Mouse (Mus musculus) hindbrain, embryonic 16.5 days (tissue): ENCODE measurements at regions not wholly inside any gene's neighbourhood (a gene's known extent, or its start where the extent isn't known, plus 50 kb on each side); places are given as distances from the start of the nearest gene placed in this dataset.
"Not testable (repeated sequence)": the region's sequence is repeated elsewhere in the genome, so short reads cannot be mapped to it uniquely, and the experiment has no call there.

Experiments used
- ATAC-seq: fragments of 200-750 bp; cut with Nextera tagmentation; 2 replicates; pipeline ENCODE4 v1.8.0; 2017; ENCODE audit warnings: moderate TSS enrichment, moderate library complexity
- H3K27ac ChIP-seq: fragments of 300-500 bp; sonication (generic); 2 replicates; pipeline ENCODE4 v1.5.1; 2014; ENCODE audit warnings: low read depth, mild to moderate bottlenecking, control low read depth, low read length, moderate library complexity
- H3K27me3 ChIP-seq: fragments of 300-500 bp; sonication (generic); replicated peaks from 2 replicates; pipeline ENCODE4 v1.6.1; 2014; ENCODE audit warnings: low read length; ENCODE audit not compliant: control insufficient read depth, insufficient read depth
- H3K36me3 ChIP-seq: fragments of 300-500 bp; sonication (generic); 2 replicates; pipeline ENCODE4 v1.6.1; 2014; ENCODE audit warnings: mild to moderate bottlenecking, low read length, moderate library complexity, mixed read lengths; ENCODE audit not compliant: control insufficient read depth, insufficient read depth
- H3K4me1 ChIP-seq: fragments of 300-500 bp; sonication (generic); 2 replicates; pipeline ENCODE4 v1.6.1; 2014; ENCODE audit warnings: low read depth, low read length; ENCODE audit not compliant: control insufficient read depth, insufficient read depth
- H3K4me2 ChIP-seq: fragments of 300-500 bp; sonication (generic); 2 replicates; pipeline ENCODE4 v1.6.1; 2014; ENCODE audit warnings: mild to moderate bottlenecking, low read length, control low read depth, moderate library complexity
- H3K4me3 ChIP-seq: fragments of 300-500 bp; sonication (generic); 2 replicates; pipeline ENCODE4 v1.5.1; 2014; ENCODE audit warnings: mild to moderate bottlenecking, low read length, control low read depth, moderate library complexity
- H3K9ac ChIP-seq: fragments of 300-500 bp; sonication (generic); 2 replicates; pipeline ENCODE4 v1.6.1; 2014; ENCODE audit warnings: low read depth, mild to moderate bottlenecking, control low read depth, low read length, moderate library complexity
- H3K9me3 ChIP-seq: fragments of 300-500 bp; sonication (generic); 2 replicates; pipeline ENCODE4 v1.6.1; 2014; ENCODE audit warnings: mild to moderate bottlenecking, low read length, moderate library complexity; ENCODE audit not compliant: control insufficient read depth
- WGBS: fragments of 180-500 bp; shearing (Covaris S2); extraction: QIAGEN DNeasy Blood & Tissue Kit; methylation state at CpG from one replicate; pipeline ENCODE4 v1.1.7; 2014; 5-methylcytosine and 5-hydroxymethylcytosine counted together

DNA sequence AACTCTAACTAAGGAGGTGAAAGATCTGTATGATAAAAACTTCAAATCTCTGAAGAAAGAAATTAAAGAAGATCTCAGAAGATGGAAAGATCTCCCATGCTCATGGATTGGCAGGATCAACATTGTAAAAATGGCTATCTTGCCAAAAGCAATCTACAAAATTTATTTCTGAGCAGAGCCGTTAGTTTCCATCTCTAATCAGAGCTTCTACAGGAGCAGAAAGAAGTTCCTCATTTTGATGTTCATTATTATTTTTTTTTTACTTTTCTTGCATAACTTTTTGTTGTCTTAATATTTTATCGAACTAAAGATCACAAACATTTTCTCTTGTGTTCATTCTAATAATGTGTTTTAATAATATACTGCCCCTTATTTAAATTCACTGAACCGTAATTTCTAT lies 1825.6 kb upstream of the Nudt12 start:
- WGBS = 94% methylated on average over 3 of the region's 3 CpGs
- H3K36me3 ChIP-seq, H3K27me3 ChIP-seq: not testable (repeated sequence)

DNA sequence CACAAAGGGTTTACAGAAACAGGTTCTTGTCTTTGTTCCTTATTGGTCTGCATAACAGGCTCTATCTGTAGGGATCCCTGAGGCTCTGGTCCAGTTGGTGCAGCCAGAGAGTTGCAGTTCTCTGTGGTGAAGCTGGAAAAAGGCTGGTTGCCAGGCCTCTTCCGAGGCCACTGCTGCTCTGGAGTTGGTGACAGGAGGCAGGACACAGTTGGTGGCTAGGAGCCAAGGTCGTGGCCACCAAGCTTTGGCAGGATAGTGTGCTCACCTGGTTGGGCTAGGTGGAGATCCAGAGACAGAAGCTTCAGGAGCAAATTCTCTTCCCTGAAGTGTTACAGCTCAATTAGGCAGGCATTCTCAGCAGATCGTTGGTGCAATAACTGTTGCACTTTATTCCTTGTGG lies 1819.4 kb upstream of the Nudt12 start:
- no peaks in the 10 kb centered on the region for H3K9me3 ChIP-seq
- no peak overlapping the region for H3K4me3 ChIP-seq
- H3K36me3 ChIP-seq = no peaks in the 10 kb centered on the region
- no peak overlapping the region for H3K9ac ChIP-seq
- no peak overlapping the region for H3K4me2 ChIP-seq
- no peaks in the 10 kb centered on the region for H3K27me3 ChIP-seq
- ATAC-seq = no peak
- no peak overlapping the region for H3K27ac ChIP-seq
- WGBS = 69% methylated on average over 3 of the region's 3 CpGs
- H3K4me1 ChIP-seq = no peaks in the 10 kb centered on the region

More for the DNA sequence above, 1825.6 kb upstream of the Nudt12 start:
- not testable (repeated sequence) for ATAC-seq, H3K9me3 ChIP-seq, H3K4me2 ChIP-seq, H3K4me1 ChIP-seq, H3K27ac ChIP-seq, H3K9ac ChIP-seq, H3K4me3 ChIP-seq

DNA sequence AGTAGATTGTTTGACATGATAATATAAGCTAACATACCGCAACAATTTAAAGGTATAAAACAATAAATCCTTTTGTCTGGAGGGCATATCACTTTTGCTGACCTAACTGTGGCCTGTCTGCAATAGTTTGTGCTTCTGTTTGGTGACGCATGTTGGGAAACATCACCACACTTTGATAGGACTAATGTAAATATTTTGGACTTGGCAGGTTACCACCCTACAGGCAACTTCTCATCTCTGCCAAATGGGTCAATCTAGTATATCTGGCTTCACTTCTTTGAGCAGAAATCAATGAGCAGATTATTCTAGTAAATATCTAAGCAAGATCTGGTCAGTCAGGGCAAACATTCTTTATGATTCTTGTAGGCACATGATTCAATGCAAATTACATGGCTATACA lies 1817.3 kb upstream of the Nudt12 start:
- H3K9ac ChIP-seq = no peak overlapping the region
- no peak overlapping the region for H3K27ac ChIP-seq
- H3K9me3 ChIP-seq = no peaks in the 10 kb centered on the region
- H3K4me3 ChIP-seq = no peak overlapping the region
- no peaks in the 10 kb centered on the region for H3K4me1 ChIP-seq
- no peak overlapping the region for H3K4me2 ChIP-seq
- 97% methylated on average over 2 of the region's 2 CpGs for WGBS
- no peaks in the 10 kb centered on the region for H3K36me3 ChIP-seq
- ATAC-seq = no peak
- no peaks in the 10 kb centered on the region for H3K27me3 ChIP-seq

DNA sequence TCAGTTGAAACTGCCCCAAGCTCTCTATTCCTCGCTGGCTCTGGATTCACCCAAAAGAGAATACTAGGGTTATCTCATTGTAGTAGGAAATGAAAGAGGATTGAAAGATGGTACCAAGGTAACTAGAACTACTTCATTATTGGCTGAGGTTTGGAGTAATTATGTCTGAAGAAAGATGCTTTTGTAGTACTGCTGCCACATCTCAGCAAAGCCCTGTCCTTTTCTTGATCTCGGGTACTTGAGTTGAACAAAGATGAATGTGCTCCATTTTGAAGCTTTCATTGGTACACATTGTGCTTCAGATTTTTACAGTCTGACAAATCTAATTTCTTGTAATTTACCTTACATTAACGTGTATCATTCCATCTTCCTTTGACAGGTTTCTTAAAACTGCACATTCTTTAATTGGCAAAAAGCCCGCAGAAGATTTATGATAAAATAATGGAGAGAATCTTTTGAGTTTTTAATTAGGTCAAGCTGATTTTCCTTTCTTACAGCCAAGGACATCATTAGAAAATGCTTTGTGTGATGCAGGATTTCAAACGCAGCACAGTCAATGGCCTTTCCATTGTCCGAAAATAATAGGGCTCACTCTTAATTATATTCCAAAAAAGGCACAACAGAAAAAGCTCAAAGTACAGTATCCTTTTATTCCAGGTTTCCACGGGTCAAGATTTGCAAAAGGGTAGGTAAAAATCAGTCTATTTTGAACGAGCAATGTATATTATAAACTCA lies 1791.7 kb upstream of the Nudt12 start:
- no peaks in the 10 kb centered on the region for H3K27me3 ChIP-seq
- H3K4me2 ChIP-seq = no peak overlapping the region
- 51% methylated on average over 8 of the region's 8 CpGs for WGBS
- H3K9me3 ChIP-seq = no peaks in the 10 kb centered on the region
- no peak overlapping the region for H3K4me3 ChIP-seq
- no peaks in the 10 kb centered on the region for H3K36me3 ChIP-seq
- no peak for ATAC-seq
- H3K27ac ChIP-seq = no peak overlapping the region
- no peak overlapping the region for H3K9ac ChIP-seq
- no peaks in the 10 kb centered on the region for H3K4me1 ChIP-seq

DNA sequence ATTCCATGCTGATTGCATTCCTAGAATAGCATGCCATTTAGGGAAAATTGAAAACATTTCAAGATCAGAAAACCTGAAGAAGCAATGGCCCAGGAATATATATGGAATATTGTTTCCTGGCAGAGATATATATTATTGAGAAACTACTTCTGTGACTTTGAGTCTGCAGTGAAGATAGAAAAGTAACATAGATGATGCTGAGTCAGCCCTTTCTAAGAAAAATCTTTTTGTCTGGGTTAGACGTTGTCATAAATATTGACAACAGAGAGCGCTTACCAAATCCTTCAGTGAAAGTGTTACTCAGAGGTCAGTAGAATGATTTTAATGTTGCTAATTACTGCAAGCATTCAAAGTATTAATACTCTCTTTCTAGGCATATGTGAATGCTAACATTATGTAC lies 1749.1 kb upstream of the Nudt12 start:
- Histone ChIP-seq H3K36me3 (no peaks in the 10 kb centered on the region), H3K27me3 (no peaks in the 10 kb centered on the region), H3K4me3 (no peak overlapping the region), H3K4me2 (no peak overlapping the region), H3K9me3 (no peaks in the 10 kb centered on the region), H3K9ac (no peak overlapping the region), H3K4me1 (no peaks in the 10 kb centered on the region), H3K27ac (no peak overlapping the region)
- WGBS = 80% methylated on average over 2 of the region's 2 CpGs
- ATAC-seq = no peak

DNA sequence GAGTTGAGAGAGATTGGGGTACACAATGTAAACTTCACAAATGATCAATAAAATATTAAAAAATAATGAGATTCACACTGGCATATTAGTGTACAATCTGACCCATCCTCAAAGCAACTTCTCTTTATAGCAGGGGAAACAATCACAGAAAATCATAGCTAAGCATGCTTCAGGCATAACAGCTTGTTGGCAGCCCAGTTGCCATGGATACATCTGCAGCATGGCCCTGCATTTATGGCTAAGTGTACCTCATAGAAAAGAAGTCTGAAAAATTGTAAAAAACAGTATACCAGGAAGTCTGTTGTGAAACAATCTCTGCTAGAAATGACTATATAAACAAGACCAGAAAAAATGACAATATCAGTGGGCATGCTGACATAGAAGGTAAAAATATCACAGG lies 1747.9 kb upstream of the Nudt12 start:
- no peaks in the 10 kb centered on the region for H3K36me3 ChIP-seq
- no peaks in the 10 kb centered on the region for H3K9me3 ChIP-seq
- no peaks in the 10 kb centered on the region for H3K4me1 ChIP-seq
- ATAC-seq = no peak
- H3K27ac ChIP-seq = no peak overlapping the region
- no peak overlapping the region for H3K4me3 ChIP-seq
- H3K27me3 ChIP-seq = no peaks in the 10 kb centered on the region
- H3K9ac ChIP-seq = no peak overlapping the region
- H3K4me2 ChIP-seq = no peak overlapping the region

DNA sequence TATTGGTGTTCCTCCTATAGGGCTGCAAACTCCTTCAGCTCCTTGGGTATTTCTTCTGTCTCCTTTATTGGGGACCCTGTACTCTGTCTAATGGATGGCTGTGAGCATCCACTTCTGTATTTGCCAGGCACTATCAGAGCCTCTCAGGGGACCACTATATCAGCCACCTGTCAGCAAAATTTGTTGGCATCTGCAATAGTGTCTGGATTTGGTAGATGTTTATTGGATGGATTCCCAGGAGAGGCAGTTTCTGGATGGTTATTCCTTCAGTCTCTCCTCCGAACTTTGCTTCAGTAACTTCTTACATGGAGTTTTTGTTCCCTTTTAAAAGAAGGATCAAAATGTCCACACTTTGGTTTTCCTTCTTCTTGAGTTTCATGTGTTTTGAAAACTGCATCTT lies 1729.7 kb upstream of the Nudt12 start:
- Histone ChIP-seq H3K9me3 (no peaks in the 10 kb centered on the region), H3K4me3 (no peak overlapping the region), H3K9ac (no peak overlapping the region), H3K27me3 (no peaks in the 10 kb centered on the region), H3K4me2 (no peak overlapping the region), H3K27ac (no peak overlapping the region), H3K36me3 (no peaks in the 10 kb centered on the region), H3K4me1 (no peaks in the 10 kb centered on the region)
- WGBS = 88% methylated on average over 1 of the region's 1 CpGs
- ATAC-seq = no peak

DNA sequence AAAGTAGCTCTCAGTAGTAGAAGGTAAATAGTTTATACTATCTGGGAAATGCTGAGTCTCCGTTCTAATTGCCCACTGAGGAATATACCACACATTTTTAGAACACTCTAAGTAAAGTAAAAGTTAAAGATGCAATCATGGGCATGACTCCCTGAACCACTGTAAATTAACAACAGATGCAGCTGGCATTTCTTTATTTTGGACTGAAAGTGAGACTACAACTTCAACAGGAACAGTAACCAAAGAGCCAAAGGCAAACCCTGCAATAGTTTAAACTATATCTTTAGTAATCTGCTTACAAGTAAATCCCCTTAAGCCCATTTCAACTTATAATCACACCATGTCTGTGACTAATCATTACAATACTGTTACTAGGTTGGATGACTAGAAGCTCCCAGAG lies 1725.0 kb upstream of the Nudt12 start:
- 74% methylated on average over 1 of the region's 1 CpGs for WGBS
- H3K27ac ChIP-seq = no peak overlapping the region
- no peak for ATAC-seq
- H3K9me3 ChIP-seq = 0 out of 2 replicates have a peak, but pooled peaks cover 2% of the 10 kb centered on the region
- no peak overlapping the region for H3K4me2 ChIP-seq
- H3K27me3 ChIP-seq = no peaks in the 10 kb centered on the region
- no peak overlapping the region for H3K4me3 ChIP-seq
- H3K4me1 ChIP-seq = no peaks in the 10 kb centered on the region
- H3K9ac ChIP-seq = no peak overlapping the region
- H3K36me3 ChIP-seq = no peaks in the 10 kb centered on the region

DNA sequence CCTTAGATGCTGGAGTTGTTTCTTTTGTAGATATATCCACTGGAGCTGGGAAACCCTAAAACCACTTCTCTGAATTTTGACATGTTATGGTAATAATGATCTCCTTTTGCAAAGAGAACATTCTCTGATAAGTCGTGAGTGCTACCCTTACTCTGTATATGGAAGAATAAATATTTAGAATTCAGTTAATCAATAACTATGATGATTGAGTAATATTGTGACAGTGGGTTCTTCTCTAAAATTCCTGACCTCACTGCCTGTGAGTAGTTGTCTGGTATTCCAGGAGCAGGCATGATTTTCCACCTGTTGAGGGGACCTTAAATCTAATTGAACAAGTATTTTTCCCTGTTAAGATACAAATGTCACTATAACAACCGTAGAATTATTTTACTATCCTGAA lies 1707.0 kb upstream of the Nudt12 start:
- WGBS = 92% methylated on average over 2 of the region's 2 CpGs
- no peak overlapping the region for H3K27ac ChIP-seq
- H3K9ac ChIP-seq = no peak overlapping the region
- H3K36me3 ChIP-seq = no peaks in the 10 kb centered on the region
- no peak overlapping the region for H3K4me2 ChIP-seq
- H3K27me3 ChIP-seq = no peaks in the 10 kb centered on the region
- no peak for ATAC-seq
- no peak overlapping the region for H3K4me3 ChIP-seq
- no peaks in the 10 kb centered on the region for H3K4me1 ChIP-seq
- H3K9me3 ChIP-seq = no peaks in the 10 kb centered on the region
